In the genomic region with DNA sequence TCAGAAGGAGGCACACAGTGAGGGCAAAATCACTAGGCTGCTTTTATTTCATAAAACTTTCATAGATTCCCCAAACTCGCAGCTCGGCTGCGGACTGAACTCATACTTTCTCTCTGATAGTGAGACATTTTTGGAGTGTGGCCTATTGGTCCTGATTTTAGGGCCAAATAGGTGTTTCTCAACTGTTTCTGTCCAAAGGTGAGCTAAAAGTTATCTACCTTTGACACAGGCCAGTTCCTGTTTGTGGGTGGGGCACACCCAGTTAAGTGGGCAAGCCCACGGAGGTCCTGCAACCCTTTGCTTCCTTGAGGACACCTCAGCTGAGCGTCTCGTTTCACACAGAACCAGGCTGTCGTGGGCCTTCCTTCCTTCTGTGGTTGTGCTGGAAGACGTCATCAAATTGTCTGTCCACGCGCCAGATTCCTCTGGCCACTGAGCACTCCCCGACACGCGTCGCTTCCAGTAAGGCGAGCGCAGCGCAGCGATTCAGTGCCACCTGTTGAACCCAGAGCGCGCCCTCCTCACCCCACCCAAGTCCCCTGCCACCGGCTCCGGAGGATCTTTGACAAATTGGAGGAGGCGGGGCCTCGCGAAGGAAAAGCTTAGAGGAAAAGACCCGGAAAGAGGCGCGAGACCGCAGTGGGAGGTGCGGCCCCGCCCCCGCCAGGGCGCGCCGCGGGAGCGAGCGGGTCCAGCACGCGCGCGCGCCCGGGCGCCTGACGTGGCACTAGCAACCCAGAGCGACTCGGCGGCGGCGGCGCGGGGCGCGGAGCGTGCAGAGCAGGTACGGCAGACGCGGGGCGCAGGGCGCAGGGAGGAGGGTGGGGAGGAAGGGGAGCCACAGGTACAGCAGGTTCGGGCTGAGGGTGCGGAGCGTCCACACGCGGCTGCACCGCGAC, we compare ENCODE assay signal across 1 mouse cellular context.
TF ChIP-seq lines count a peak whose summit lies in the region.

Gene Sec24d (plus strand): TSS at position 703 of the 899 bp plus-strand sequence.

TF ChIP-seq in CH12.LX, 34 proteins besides CTCF, POLR2A, EP300 and RAD21 (continued from another document):
- TF ChIP-seq HCFC1 (IDR thresholded peaks at IDR 0.05; ENCODE audit: low read depth, low read length) (no peak; the same call in 1 of the 2 replicates), TCF12 (IDR thresholded peaks at IDR 0.05; ENCODE audit: low read depth, low read length) (peak; percentile 40; the same call in 1 of the 2 replicates), ELF1 (IDR thresholded peaks at IDR 0.05; ENCODE audit: low read depth, low read length) (peak; percentile 76), KAT2A (IDR thresholded peaks at IDR 0.05; ENCODE audit: insufficient replicate concordance, low read length) (no peak), IRF4 (IDR thresholded peaks at IDR 0.05; ENCODE audit: low read depth, low read length) (0 out of 2 replicates have a peak, but pooled peaks have one; percentile 5), CHD1 (IDR thresholded peaks at IDR 0.05; ENCODE audit: low read depth, low read length) (no peak), NELFE (IDR thresholded peaks at IDR 0.05; ENCODE audit: low read depth, low read length) (peak; percentile 59), MXI1 (IDR thresholded peaks at IDR 0.05; ENCODE audit: low read depth, low read length) (peak; percentile 79), JUN (IDR thresholded peaks at IDR 0.05; ENCODE audit: insufficient read depth, low read depth, low read length) (no peak), TBP (conservative IDR thresholded peaks at IDR 0.05; ENCODE audit: low read depth, low read length) (no peak)
